Mouse (Mus musculus): Measurements from ENCODE around the gene Tubb1. TPM values are rescaled to one million over a fixed set of nuclear protein-coding genes. Genes with fewer than 3 reads are reported as not detected.

Gene Tubb1
- polyA plus RNA-seq, 1 experiment = 0.35 TPM

DNA sequence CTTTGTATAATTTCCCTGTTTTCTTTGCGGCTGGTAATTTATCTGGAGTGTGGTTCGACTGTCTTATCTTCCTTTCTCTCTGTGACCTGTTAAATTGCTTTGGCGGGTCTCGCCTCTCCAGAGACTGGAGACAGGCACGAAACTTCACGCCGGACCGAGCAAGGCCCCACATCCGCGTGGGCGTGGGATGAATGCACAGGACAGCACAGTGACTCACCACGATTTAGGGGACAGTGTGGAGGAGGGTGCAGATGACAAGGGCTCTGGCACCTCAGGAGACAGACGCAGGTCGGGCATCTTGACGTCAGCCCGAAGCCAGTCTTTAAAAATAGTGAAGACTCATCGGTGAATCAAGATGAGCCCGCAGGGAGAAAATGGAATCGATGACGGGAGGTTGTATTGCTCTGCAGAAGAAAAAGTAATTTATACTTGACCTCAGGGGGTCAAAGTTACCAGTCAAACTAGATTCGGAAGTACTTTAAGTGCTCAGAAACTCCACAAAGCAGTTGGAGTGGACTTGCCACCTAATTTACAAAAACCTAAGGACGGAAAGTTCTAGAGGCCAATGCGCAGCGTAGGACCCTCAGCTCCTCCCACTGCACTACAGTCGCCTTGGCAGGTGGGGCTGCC lies 52.5 kb downstream of the Tubb1 start:
- DNase-seq (ENCODE audit: low read depth) = no peak

Other genes with a start within 250 kb of the Tubb1 start
- 1,261 and 1,453 TPM in 2 replicates for gene Gnas, start 166.4 kb upstream of the Tubb1 start, polyA plus RNA-seq (2012; rRNA removed)
- 0.85 and 1.6 TPM in 2 replicates for gene Gm20721, start 104.0 kb upstream of the Tubb1 start, polyA plus RNA-seq (2012; rRNA removed)
- gene Nelfcd, start 34.9 kb upstream of the Tubb1 start, polyA plus RNA-seq (2012; rRNA removed) = 41.9 and 50.8 TPM in 2 replicates
- gene Ctsz, start 11.7 kb upstream of the Tubb1 start, polyA plus RNA-seq (2012; rRNA removed) = 117 and 166 TPM in 2 replicates
- 238 and 292 TPM in 2 replicates for gene Atp5e, start 13.4 kb downstream of the Tubb1 start, polyA plus RNA-seq (2012; rRNA removed)
- gene Prelid3b, start 22.4 kb downstream of the Tubb1 start, polyA plus RNA-seq (2012; rRNA removed) = 41.6 and 53.0 TPM in 2 replicates
- gene Zfp831, start 192.8 kb downstream of the Tubb1 start, polyA plus RNA-seq (2012; rRNA removed) = 0.04 and 0.08 TPM in 2 replicates

Data from gonadal fat pad, adult 2 months (tissue).